Mouse (Mus musculus) MEL (cell line): ENCODE data around the gene Cep295nl. TPM values are rescaled to one million over a fixed set of nuclear protein-coding genes. Genes with fewer than 3 reads are reported as not detected.

ENCODE experiments used
- DNase-seq: peaks from one replicate; pipeline ENCODE4 v3.0.0; 2011; ENCODE audit warnings: low read depth, low spot score
- H3K27ac ChIP-seq: 2 replicates; pipeline ENCODE4 v1.5.1; 2012; ENCODE audit warnings: low read depth, mild to moderate bottlenecking, control low read depth, low read length, moderate library complexity; ENCODE audit not compliant: control insufficient read depth
- H3K27me3 ChIP-seq, 2 experiments: fragments of 150-350 bp in 1 of 2; sonication (generic) in 1 of 2; 2 replicates each; pipeline ENCODE4 v1.6.1; 2012; ENCODE audit warnings: low read length in 2 of 2, mild to moderate bottlenecking in 2 of 2, improper control_type of control experiment in 1 of 2, moderate library complexity in 1 of 2; ENCODE audit not compliant: insufficient read depth in 2 of 2, control insufficient read depth in 1 of 2
- H3K36me3 ChIP-seq, 2 experiments: 2 replicates each; pipeline ENCODE4 v1.6.1; 2012 to 2014; ENCODE audit warnings: low read length in 2 of 2, improper control_type of control experiment in 1 of 2, inconsistent platforms in 1 of 2, mild to moderate bottlenecking in 1 of 2; ENCODE audit not compliant: insufficient read depth in 2 of 2, control insufficient read depth in 1 of 2
- H3K4me1 ChIP-seq, 2 experiments: fragments of 150-350 bp in 1 of 2; sonication (generic) in 1 of 2; 2 replicates each; pipeline ENCODE4 v1.6.1; 2012; ENCODE audit warnings: low read length in 2 of 2, improper control_type of control experiment in 1 of 2, mild to moderate bottlenecking in 1 of 2; ENCODE audit not compliant: insufficient read depth in 2 of 2, control insufficient read depth in 1 of 2
- H3K4me3 ChIP-seq, 2 experiments: fragments of 150-350 bp in 1 of 2; sonication (generic) in 1 of 2; 2 replicates each; pipeline ENCODE4 v1.5.1; 2012; ENCODE audit warnings: low read depth in 2 of 2, low read length in 2 of 2, mild to moderate bottlenecking in 2 of 2, moderate library complexity in 2 of 2, control low read depth in 1 of 2, improper control_type of control experiment in 1 of 2; ENCODE audit not compliant: control insufficient read depth in 1 of 2, insufficient read depth in 1 of 2
- H3K79me2 ChIP-seq: 2 replicates; pipeline ENCODE4 v1.6.1; 2012; ENCODE audit warnings: mild to moderate bottlenecking, low read length, moderate library complexity; ENCODE audit not compliant: control insufficient read depth, poor library complexity, insufficient read depth
- H3K9ac ChIP-seq: 2 replicates; pipeline ENCODE4 v1.6.1; 2012; ENCODE audit warnings: low read depth, mild to moderate bottlenecking, control low read depth, low read length, moderate library complexity; ENCODE audit not compliant: control insufficient read depth, poor library complexity, severe bottlenecking
- H3K9me3 ChIP-seq: fragments of 150-350 bp; sonication (generic); replicated peaks from 2 replicates; pipeline ENCODE4 v1.6.1; 2012; ENCODE audit warnings: mild to moderate bottlenecking, low read length, improper control_type of control experiment, moderate library complexity; ENCODE audit not compliant: insufficient read depth
- BHLHE40 ChIP-seq: IDR thresholded peaks from 2 replicates; pipeline ENCODE4 v1.6.1; 2012; ENCODE audit warnings: low read depth, mild to moderate bottlenecking, inconsistent platforms, low read length, improper control_type of control experiment, borderline replicate concordance
- CHD1 ChIP-seq: IDR thresholded peaks from 2 replicates; pipeline ENCODE4 v1.6.1; 2012; ENCODE audit warnings: low read depth, mild to moderate bottlenecking, inconsistent platforms, low read length, improper control_type of control experiment
- CTCF ChIP-seq, 3 experiments: IDR thresholded peaks in 2 of 3; conservative IDR thresholded peaks in 1 of 3; 2 replicates each; pipeline ENCODE4 v1.5.1; 2011 to 2012; ENCODE audit warnings: low read length in 3 of 3, low read depth in 2 of 3, mild to moderate bottlenecking in 2 of 3, improper control_type of control experiment in 1 of 3, inconsistent platforms in 1 of 3, mixed read lengths in 1 of 3, moderate library complexity in 1 of 3; ENCODE audit not compliant: control insufficient read depth in 1 of 3, insufficient read depth in 1 of 3, poor library complexity in 1 of 3, severe bottlenecking in 1 of 3
- ELF1 ChIP-seq: IDR thresholded peaks from 2 replicates; pipeline ENCODE4 v1.6.1; 2014; ENCODE audit warnings: low read depth, mild to moderate bottlenecking, inconsistent platforms, low read length, improper control_type of control experiment, moderate library complexity
- EP300 ChIP-seq, 2 experiments: IDR thresholded peaks; 2 replicates each; pipeline ENCODE4 v1.6.1; 2011; ENCODE audit warnings: improper control_type of control experiment in 2 of 2, low read length in 2 of 2, low read depth in 1 of 2, mild to moderate bottlenecking in 1 of 2
- ETS1 ChIP-seq: IDR thresholded peaks from 2 replicates; pipeline ENCODE4 v1.6.1; 2012; ENCODE audit warnings: low read depth, mild to moderate bottlenecking, inconsistent platforms, low read length, improper control_type of control experiment, moderate library complexity
- GABPA ChIP-seq: IDR thresholded peaks from 2 replicates; pipeline ENCODE4 v1.6.1; 2012; ENCODE audit warnings: low read depth, mild to moderate bottlenecking, inconsistent platforms, low read length, improper control_type of control experiment, moderate library complexity
- GATA1 ChIP-seq: IDR thresholded peaks from 2 replicates; pipeline ENCODE4 v1.6.1; 2011; ENCODE audit warnings: low read depth, low read length, improper control_type of control experiment
- HCFC1 ChIP-seq: IDR thresholded peaks from 2 replicates; pipeline ENCODE4 v1.6.1; 2012; ENCODE audit warnings: low read depth, mild to moderate bottlenecking, inconsistent platforms, low read length, improper control_type of control experiment, moderate library complexity
- KAT2A ChIP-seq: conservative IDR thresholded peaks from 2 replicates; pipeline ENCODE4 v1.6.1; 2012; ENCODE audit warnings: low read depth, low read length, improper control_type of control experiment, inconsistent platforms
- MAFK ChIP-seq: IDR thresholded peaks from 2 replicates; pipeline ENCODE4 v1.6.1; 2011; ENCODE audit warnings: low read depth, mild to moderate bottlenecking, low read length, improper control_type of control experiment, borderline replicate concordance
- MAX ChIP-seq: IDR thresholded peaks from 2 replicates; pipeline ENCODE4 v1.6.1; 2011; ENCODE audit warnings: low read length, improper control_type of control experiment
- MAZ ChIP-seq: IDR thresholded peaks from 2 replicates; pipeline ENCODE4 v1.6.1; 2012; ENCODE audit warnings: low read depth, mild to moderate bottlenecking, inconsistent platforms, low read length, improper control_type of control experiment
- MYB ChIP-seq: IDR thresholded peaks from 2 replicates; pipeline ENCODE4 v1.6.1; 2011; ENCODE audit warnings: mild to moderate bottlenecking, low read depth, low read length, improper control_type of control experiment
- NELFE ChIP-seq: IDR thresholded peaks from 2 replicates; pipeline ENCODE4 v1.6.1; 2011; ENCODE audit warnings: low read depth, low read length, improper control_type of control experiment
- POLR2A ChIP-seq, 2 experiments: IDR thresholded peaks; 2 replicates each; pipeline ENCODE4 v1.6.1; 2011 to 2012; ENCODE audit warnings: low read length in 2 of 2, mild to moderate bottlenecking in 2 of 2, control low read depth in 1 of 2, improper control_type of control experiment in 1 of 2, low read depth in 1 of 2, moderate library complexity in 1 of 2; ENCODE audit not compliant: control insufficient read depth in 1 of 2, insufficient read depth in 1 of 2, poor library complexity in 1 of 2
- POLR2AphosphoS2 ChIP-seq: IDR thresholded peaks from 2 replicates; pipeline ENCODE4 v1.6.1; 2011; ENCODE audit warnings: low read length, improper control_type of control experiment
- POLR2AphosphoS5 ChIP-seq: IDR thresholded peaks from 2 replicates; pipeline ENCODE4 v1.6.1; 2012; ENCODE audit warnings: low read depth, borderline replicate concordance, mild to moderate bottlenecking, inconsistent platforms, low read length, moderate library complexity, mixed read lengths
- RAD21 ChIP-seq: IDR thresholded peaks from 2 replicates; pipeline ENCODE4 v1.6.1; 2011; ENCODE audit warnings: mild to moderate bottlenecking, low read depth, low read length, improper control_type of control experiment
- RCOR1 ChIP-seq: IDR thresholded peaks from 2 replicates; pipeline ENCODE4 v1.6.1; 2012; ENCODE audit warnings: low read depth, mild to moderate bottlenecking, inconsistent platforms, low read length, improper control_type of control experiment
- SIN3A ChIP-seq: IDR thresholded peaks from 2 replicates; pipeline ENCODE4 v1.6.1; 2012; ENCODE audit warnings: low read length, improper control_type of control experiment, inconsistent platforms
- TBP ChIP-seq: IDR thresholded peaks from 2 replicates; pipeline ENCODE4 v1.8.0; 2011; ENCODE audit warnings: low read depth, low read length, improper control_type of control experiment
- TCF12 ChIP-seq: IDR thresholded peaks from 2 replicates; pipeline ENCODE4 v1.6.1; 2014; ENCODE audit warnings: low read depth, mild to moderate bottlenecking, inconsistent platforms, low read length, improper control_type of control experiment, moderate library complexity
- UBTF ChIP-seq: IDR thresholded peaks from 2 replicates; pipeline ENCODE4 v1.6.1; 2012; ENCODE audit warnings: low read depth, mild to moderate bottlenecking, inconsistent platforms, low read length, improper control_type of control experiment, moderate library complexity, borderline replicate concordance; ENCODE audit not compliant: insufficient read depth
- USF1 ChIP-seq: IDR thresholded peaks from 2 replicates; pipeline ENCODE4 v1.6.1; 2014; ENCODE audit warnings: low read depth, mild to moderate bottlenecking, inconsistent platforms, low read length, improper control_type of control experiment, moderate library complexity
- USF2 ChIP-seq, 2 experiments: IDR thresholded peaks; 2 replicates each; pipeline ENCODE4 v1.6.1; 2011 to 2012; ENCODE audit warnings: improper control_type of control experiment in 2 of 2, low read length in 2 of 2, borderline replicate concordance in 1 of 2, inconsistent platforms in 1 of 2, low read depth in 1 of 2, mild to moderate bottlenecking in 1 of 2; ENCODE audit not compliant: insufficient read depth in 1 of 2
- ZMIZ1 ChIP-seq: IDR thresholded peaks from 2 replicates; pipeline ENCODE4 v1.6.1; 2012; ENCODE audit warnings: low read depth, mild to moderate bottlenecking, inconsistent platforms, low read length, improper control_type of control experiment, moderate library complexity
- ZNF384 ChIP-seq: IDR thresholded peaks from 2 replicates; pipeline ENCODE4 v1.6.1; 2012; ENCODE audit warnings: low read depth, mild to moderate bottlenecking, inconsistent platforms, low read length, improper control_type of control experiment
- polyA plus RNA-seq, 2 experiments: library from polyadenylated mRNA; stranded (reverse) in 1 of 2; unstranded in 1 of 2; fragments of >175 nt in 1 of 2; fragments of >200 nt in 1 of 2; gene quantifications; 2 replicates each; pipeline versions ENCODE4 v1.2.1 to v1.2.4; 2012; ENCODE audit warnings: low replicate concordance in 2 of 2, low read depth in 1 of 2; ENCODE audit not compliant: insufficient read length in 2 of 2, insufficient read depth in 1 of 2, missing spikeins in 1 of 2
- total RNA-seq: library from RNA; depleted of rRNA; stranded (reverse); fragments of 300-350 nt; gene quantifications from 2 replicates; pipeline ENCODE4 v1.2.3, GENCODE M21; 2012

Cep295nl gene
- total and polyA plus RNA-seq, 3 experiments, result not detected

GRCm38 (mm10) chr11:118292671-118293070, 49.6 kb downstream of the Cep295nl start:
- Histone ChIP-seq H3K9ac (no peak overlapping the region), H3K36me3 (peaks cover 0 to 11% of the 10 kb centered on the region in 2 experiments; a peak in 2 of 4 replicates), H3K79me2 (peaks cover 24% of the 10 kb centered on the region), H3K27me3 (peaks cover 2 to 11% of the 10 kb centered on the region in 2 experiments; a peak in 3 of 4 replicates), H3K27ac (no peak overlapping the region), H3K9me3 (no peaks in the 10 kb centered on the region), H3K4me3 (no peak overlapping the region), H3K4me1 (peaks cover 0 to 14% of the 10 kb centered on the region in 2 experiments; a peak in 2 of 4 replicates)
- no peak for TF ChIP-seq EP300 (IDR thresholded peaks at IDR 0.05; ENCODE audit: low read depth in 1 of 2, low read length in 2 of 2)
- no peak for TF ChIP-seq TCF12
- no peak for TF ChIP-seq CHD1
- no peak for TF ChIP-seq POLR2AphosphoS2
- no peak for TF ChIP-seq MAFK
- TF ChIP-seq USF1, result no peak
- DNase-seq, result no peak

GRCm38 (mm10) chr11:118289999-118290889, 52.1 kb downstream of the Cep295nl start, which contains the start of gene Usp36:
Gene Usp36 (minus strand): TSS chr11:118290244.
- Histone ChIP-seq H3K36me3 (peaks cover 0 to 11% of the 10 kb centered on the region in 2 experiments; a peak in 2 of 4 replicates), H3K9me3 (no peaks in the 10 kb centered on the region), H3K4me1 (peaks cover 0 to 14% of the 10 kb centered on the region in 2 experiments; a peak in 2 of 4 replicates), H3K27ac (peak within 1 kb of the TSS; percentile 85), H3K4me3 (peak within 1 kb of the TSS; percentile 84 to 91), H3K9ac (peak within 1 kb of the TSS; percentile 90), H3K79me2 (peaks cover 30% of the 10 kb centered on the region), H3K27me3 (peaks cover 0 to 9% of the 10 kb centered on the region in 2 experiments; a peak in 2 of 4 replicates)
- DNase-seq, result peak; percentile 100
- peak; percentile 61; the same call in 1 of the 2 replicates for TF ChIP-seq KAT2A
- TF ChIP-seq CTCF (IDR thresholded peaks at IDR 0.05 in 2 of 3, conservative IDR thresholded peaks at IDR 0.05 in 1 of 3; ENCODE audit: control insufficient read depth in 1 of 3, insufficient read depth in 1 of 3, low read depth in 2 of 3, low read length in 3 of 3, poor library complexity in 1 of 3, severe bottlenecking in 1 of 3), result 0 out of 6 replicates have a peak, but pooled peaks of 1 of the 3 experiments have one; percentile 1
- TF ChIP-seq GABPA, result no peak
- TF ChIP-seq MAZ, result peak; percentile 75
- no peak for TF ChIP-seq GATA1
- TF ChIP-seq RCOR1, result no peak
- peak; percentile 58 for TF ChIP-seq TCF12
- peak; percentile 82 to 100 for TF ChIP-seq POLR2A (IDR thresholded peaks at IDR 0.05; ENCODE audit: control insufficient read depth in 1 of 2, insufficient read depth in 1 of 2, low read depth in 1 of 2, low read length in 2 of 2, poor library complexity in 1 of 2)
- TF ChIP-seq ZNF384, result no peak
- TF ChIP-seq MYB, result 0 out of 2 replicates have a peak, but pooled peaks have one; percentile 14
- TF ChIP-seq BHLHE40, result peak; percentile 66; the same call in 1 of the 2 replicates
- TF ChIP-seq RAD21, result no peak
- no peak for TF ChIP-seq POLR2AphosphoS5
- TF ChIP-seq UBTF, result peak; percentile 27; the same call in 1 of the 2 replicates
- peak; percentile 100 for TF ChIP-seq SIN3A
- TF ChIP-seq EP300 (IDR thresholded peaks at IDR 0.05; ENCODE audit: low read depth in 1 of 2, low read length in 2 of 2), result peak in 1 of 2 experiments; percentile 46; a peak in 2 of 4 replicates
- peak; percentile 98 for TF ChIP-seq ETS1
- TF ChIP-seq HCFC1, result peak; percentile 91
- peak; percentile 90 for TF ChIP-seq ELF1
- peak; percentile 95 for TF ChIP-seq ZMIZ1
- TF ChIP-seq NELFE, result peak; percentile 99
- TF ChIP-seq USF2 (IDR thresholded peaks at IDR 0.05; ENCODE audit: borderline replicate concordance in 1 of 2, insufficient read depth in 1 of 2, low read depth in 1 of 2, low read length in 2 of 2), result no peak
- peak; percentile 78 for TF ChIP-seq TBP
- TF ChIP-seq MAX, result peak; percentile 99
- no peak for TF ChIP-seq CHD1
